Mouse (Mus musculus) liver, embryonic 12.5 days (tissue): ENCODE measurements around the gene Esr1. TPM values are rescaled to one million over a fixed set of nuclear protein-coding genes. Genes with fewer than 3 reads are reported as not detected.

Experiments
- ATAC-seq: fragments of 200-750 bp; cut with Nextera tagmentation; 2 replicates; pipeline ENCODE4 v1.8.0; 2017; ENCODE audit warnings: moderate number of reproducible peaks, mild to moderate bottlenecking, moderate library complexity
- H3K27ac ChIP-seq: fragments of 300-500 bp; sonication (generic); 2 replicates; pipeline ENCODE4 v1.5.1; 2016; ENCODE audit warnings: mild to moderate bottlenecking
- H3K27me3 ChIP-seq: fragments of 300-500 bp; sonication (generic); replicated peaks from 2 replicates; pipeline ENCODE4 v1.6.1; 2016; ENCODE audit warnings: mild to moderate bottlenecking, moderate library complexity
- H3K36me3 ChIP-seq: fragments of 300-500 bp; sonication (generic); 2 replicates; pipeline ENCODE4 v1.6.1; 2016; ENCODE audit warnings: mild to moderate bottlenecking, moderate library complexity
- H3K4me1 ChIP-seq: fragments of 300-500 bp; sonication (generic); 2 replicates; pipeline ENCODE4 v1.6.1; 2016
- H3K4me2 ChIP-seq: fragments of 300-500 bp; sonication (generic); 2 replicates; pipeline ENCODE4 v1.6.1; 2016; ENCODE audit warnings: mild to moderate bottlenecking, moderate library complexity
- H3K4me3 ChIP-seq: fragments of 300-500 bp; sonication (generic); 2 replicates; pipeline ENCODE4 v1.5.1; 2016; ENCODE audit warnings: mild to moderate bottlenecking, moderate library complexity
- H3K9ac ChIP-seq: fragments of 300-500 bp; sonication (generic); 2 replicates; pipeline ENCODE4 v1.6.1; 2016; ENCODE audit warnings: mild to moderate bottlenecking, moderate library complexity
- H3K9me3 ChIP-seq: fragments of 300-500 bp; sonication (generic); replicated peaks from 2 replicates; pipeline ENCODE4 v1.6.1; 2016; ENCODE audit warnings: mild to moderate bottlenecking, moderate library complexity
- WGBS: fragments of 180-500 bp; shearing (Covaris S2); methylation state at CpG from one replicate; pipeline ENCODE4 v1.1.7; 2016; ENCODE audit not compliant: insufficient replicate concordance; 5-methylcytosine and 5-hydroxymethylcytosine counted together
- polyA plus RNA-seq: library from polyadenylated mRNA; unstranded; fragments of >200 nt; fragmentation: Nextera tagmentation; extraction: Ambion mirVana; gene quantifications from 2 replicates; pipeline ENCODE4 v1.2.1, GENCODE M21; 2016

Esr1 gene
- polyA plus RNA-seq, 1 experiment from 2014 or later, result 0.01 TPM

GRCm38 (mm10) chr10:4624581-4624980 is 13.2 kb downstream of the Esr1 start:
- H3K4me1 ChIP-seq, result no peaks in the 10 kb centered on the region
- no peaks in the 10 kb centered on the region for H3K9me3 ChIP-seq
- H3K4me2 ChIP-seq, result no peak overlapping the region
- H3K9ac ChIP-seq, result no peak overlapping the region
- no peaks in the 10 kb centered on the region for H3K27me3 ChIP-seq
- ATAC-seq, result no peak
- H3K4me3 ChIP-seq, result no peak overlapping the region
- 76% methylated on average over 4 of the region's 4 CpGs for WGBS
- H3K27ac ChIP-seq, result no peak overlapping the region
- H3K36me3 ChIP-seq, result no peaks in the 10 kb centered on the region

GRCm38 (mm10) chr10:4625300-4625699 is 13.9 kb downstream of the Esr1 start:
- no peaks in the 10 kb centered on the region for H3K9me3 ChIP-seq
- WGBS, result 54% methylated on average over 6 of the region's 6 CpGs
- no peak overlapping the region for H3K4me2 ChIP-seq
- no peaks in the 10 kb centered on the region for H3K36me3 ChIP-seq
- ATAC-seq, result no peak
- no peaks in the 10 kb centered on the region for H3K4me1 ChIP-seq
- H3K27ac ChIP-seq, result no peak overlapping the region
- no peak overlapping the region for H3K9ac ChIP-seq
- H3K27me3 ChIP-seq, result no peaks in the 10 kb centered on the region
- no peak overlapping the region for H3K4me3 ChIP-seq

GRCm38 (mm10) chr10:4626432-4626831 is 15.0 kb downstream of the Esr1 start:
- ATAC-seq, result no peak
- Histone ChIP-seq H3K36me3 (no peaks in the 10 kb centered on the region), H3K4me3 (no peak overlapping the region), H3K9me3 (no peaks in the 10 kb centered on the region), H3K4me1 (no peaks in the 10 kb centered on the region), H3K4me2 (no peak overlapping the region), H3K9ac (no peak overlapping the region), H3K27me3 (no peaks in the 10 kb centered on the region), H3K27ac (no peak overlapping the region)
- WGBS, result 72% methylated on average over 7 of the region's 7 CpGs

- Histone ChIP-seq H3K36me3 (no peaks in the 10 kb centered on the region), H3K27me3 (no peaks in the 10 kb centered on the region), H3K4me1 (no peaks in the 10 kb centered on the region), H3K9ac (no peak overlapping the region), H3K27ac (no peak overlapping the region), H3K4me2 (no peak overlapping the region), H3K4me3 (no peak overlapping the region), H3K9me3 (no peaks in the 10 kb centered on the region)
- 71% methylated on average over 8 of the region's 8 CpGs for WGBS
- no peak for ATAC-seq
Measured at GRCm38 (mm10) chr10:4626996-4627395, 15.6 kb downstream of the Esr1 start.

GRCm38 (mm10) chr10:4627415-4627814 is 16.0 kb downstream of the Esr1 start:
- Histone ChIP-seq H3K27ac (no peak overlapping the region), H3K9ac (no peak overlapping the region), H3K4me3 (no peak overlapping the region), H3K4me2 (no peak overlapping the region), H3K4me1 (no peaks in the 10 kb centered on the region), H3K36me3 (no peaks in the 10 kb centered on the region), H3K9me3 (no peaks in the 10 kb centered on the region), H3K27me3 (no peaks in the 10 kb centered on the region)
- WGBS, result 71% methylated on average over 9 of the region's 9 CpGs
- no peak for ATAC-seq

- Histone ChIP-seq H3K27ac (no peak overlapping the region), H3K9ac (no peak overlapping the region), H3K4me3 (no peak overlapping the region), H3K36me3 (no peaks in the 10 kb centered on the region), H3K4me1 (no peaks in the 10 kb centered on the region), H3K4me2 (no peak overlapping the region), H3K9me3 (no peaks in the 10 kb centered on the region), H3K27me3 (no peaks in the 10 kb centered on the region)
- no peak for ATAC-seq
Measured at GRCm38 (mm10) chr10:4629314-4629713, 17.9 kb downstream of the Esr1 start.

- Histone ChIP-seq H3K36me3 (no peaks in the 10 kb centered on the region), H3K27me3 (no peaks in the 10 kb centered on the region), H3K27ac (no peak overlapping the region), H3K4me3 (no peak overlapping the region), H3K9ac (no peak overlapping the region), H3K4me2 (no peak overlapping the region), H3K4me1 (no peaks in the 10 kb centered on the region), H3K9me3 (no peaks in the 10 kb centered on the region)
- 67% methylated on average over 11 of the region's 11 CpGs for WGBS
- ATAC-seq, result no peak
Measured at GRCm38 (mm10) chr10:4632211-4632704, 20.9 kb downstream of the Esr1 start.

- Histone ChIP-seq H3K27ac (no peak overlapping the region), H3K4me3 (no peak overlapping the region), H3K27me3 (no peaks in the 10 kb centered on the region), H3K36me3 (no peaks in the 10 kb centered on the region), H3K9me3 (no peaks in the 10 kb centered on the region), H3K4me1 (no peaks in the 10 kb centered on the region), H3K4me2 (no peak overlapping the region), H3K9ac (no peak overlapping the region)
- WGBS, result 60% methylated on average over 14 of the region's 14 CpGs
- ATAC-seq, result no peak
Measured at GRCm38 (mm10) chr10:4633287-4634030, 22.1 kb downstream of the Esr1 start.

GRCm38 (mm10) chr10:4635740-4636139 is 24.3 kb downstream of the Esr1 start:
- Histone ChIP-seq H3K4me3 (no peak overlapping the region), H3K9ac (no peak overlapping the region), H3K27me3 (no peaks in the 10 kb centered on the region), H3K9me3 (no peaks in the 10 kb centered on the region), H3K4me1 (no peaks in the 10 kb centered on the region), H3K36me3 (no peaks in the 10 kb centered on the region), H3K27ac (no peak overlapping the region), H3K4me2 (no peak overlapping the region)
- 66% methylated on average over 6 of the region's 6 CpGs for WGBS
- no peak for ATAC-seq

GRCm38 (mm10) chr10:4646074-4646473 is 34.7 kb downstream of the Esr1 start:
- no peak for ATAC-seq
- no peak overlapping the region for H3K4me3 ChIP-seq
- H3K9ac ChIP-seq, result no peak overlapping the region
- no peaks in the 10 kb centered on the region for H3K9me3 ChIP-seq
- WGBS, result 72% methylated on average over 7 of the region's 7 CpGs
- no peaks in the 10 kb centered on the region for H3K27me3 ChIP-seq
- H3K4me2 ChIP-seq, result no peak overlapping the region
- H3K27ac ChIP-seq, result no peak overlapping the region
- H3K4me1 ChIP-seq, result no peaks in the 10 kb centered on the region
- no peaks in the 10 kb centered on the region for H3K36me3 ChIP-seq

- no peaks in the 10 kb centered on the region for H3K36me3 ChIP-seq
- H3K4me3 ChIP-seq, result no peak overlapping the region
- no peaks in the 10 kb centered on the region for H3K27me3 ChIP-seq
- no peaks in the 10 kb centered on the region for H3K4me1 ChIP-seq
- no peaks in the 10 kb centered on the region for H3K9me3 ChIP-seq
- H3K9ac ChIP-seq, result no peak overlapping the region
- no peak overlapping the region for H3K4me2 ChIP-seq
- no peak for ATAC-seq
- H3K27ac ChIP-seq, result no peak overlapping the region
- WGBS, result 75% methylated on average over 9 of the region's 9 CpGs
Measured at GRCm38 (mm10) chr10:4646851-4647250, 35.5 kb downstream of the Esr1 start.

- H3K27me3 ChIP-seq, result no peaks in the 10 kb centered on the region
- H3K4me1 ChIP-seq, result no peaks in the 10 kb centered on the region
- no peak overlapping the region for H3K4me2 ChIP-seq
- no peak overlapping the region for H3K4me3 ChIP-seq
- WGBS, result 64% methylated on average over 5 of the region's 5 CpGs
- H3K36me3 ChIP-seq, result no peaks in the 10 kb centered on the region
- no peak overlapping the region for H3K9ac ChIP-seq
- no peak overlapping the region for H3K27ac ChIP-seq
- no peak for ATAC-seq
- no peaks in the 10 kb centered on the region for H3K9me3 ChIP-seq
Measured at GRCm38 (mm10) chr10:4665380-4665779, 54.0 kb downstream of the Esr1 start.

- WGBS, result 80% methylated on average over 2 of the region's 2 CpGs
- H3K27me3 ChIP-seq, result no peaks in the 10 kb centered on the region
- no peak overlapping the region for H3K9ac ChIP-seq
- no peak overlapping the region for H3K4me3 ChIP-seq
- no peak overlapping the region for H3K4me2 ChIP-seq
- H3K36me3 ChIP-seq, result no peaks in the 10 kb centered on the region
- no peaks in the 10 kb centered on the region for H3K9me3 ChIP-seq
- no peak for ATAC-seq
- H3K27ac ChIP-seq, result no peak overlapping the region
- H3K4me1 ChIP-seq, result no peaks in the 10 kb centered on the region
Measured at GRCm38 (mm10) chr10:4667006-4667405, 55.6 kb downstream of the Esr1 start.
